Comparison of ENCODE assay signal across 8 mouse cellular contexts in the genomic region with DNA sequence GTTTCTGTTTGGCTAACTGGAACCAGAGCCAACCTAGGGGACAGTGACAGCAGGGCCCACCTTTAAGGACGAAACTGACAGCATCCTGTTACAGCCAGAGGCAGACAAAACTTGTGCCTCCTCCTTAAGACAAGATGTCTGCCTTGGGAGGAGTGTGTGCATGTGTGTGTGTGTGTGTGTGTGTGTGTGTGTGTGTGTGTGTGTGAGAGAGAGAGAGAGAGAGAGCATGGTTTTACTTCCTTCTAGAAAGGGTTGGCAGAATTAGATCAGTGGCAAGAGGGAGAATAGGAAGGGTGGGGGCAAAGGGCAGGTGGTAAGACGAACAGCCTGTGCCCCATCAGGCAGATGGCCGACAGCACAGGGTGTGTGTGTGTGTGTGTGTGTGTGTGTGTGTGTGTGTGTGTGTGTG. TPM values are rescaled to one million over a fixed set of nuclear protein-coding genes. Genes with fewer than 3 reads are reported as not detected.
A peak's percentile ranks its signal among the peaks of the same experiment; 100 is the strongest.
DNase-seq lines count a peak whose midpoint lies in the region; ATAC-seq and TF ChIP-seq lines count a peak whose summit lies in the region.

No protein-coding gene starts in this region.

- H3K27ac ChIP-seq in layer of hippocampus, adult 2 months = peak overlapping the region; percentile 100
- H3K27ac ChIP-seq in embryonic facial prominence, embryonic 10.5 days (replicated peaks) = peak overlapping the region; percentile 100
- H3K27ac ChIP-seq in intestine, embryonic 15.5 days = peak overlapping the region; percentile 100
- H3K27ac ChIP-seq in midbrain, embryonic 12.5 days (replicated peaks) = peak overlapping the region; percentile 99

- H3K4me1 ChIP-seq in embryonic facial prominence, embryonic 10.5 days = peaks cover 79% of the 10 kb centered on the region
- H3K4me1 ChIP-seq in intestine, embryonic 15.5 days (replicated peaks) = peaks cover 60% of the 10 kb centered on the region
- peaks cover 61% of the 10 kb centered on the region for H3K4me1 ChIP-seq in midbrain, embryonic 12.5 days

- no peak for DNase-seq in layer of hippocampus, adult 2 months (ENCODE audit: low spot score in 2 of 2)
- no peak for DNase-seq in layer of hippocampus, postnatal 10 days (ENCODE audit: low spot score in 2 of 2)
- DNase-seq in embryonic facial prominence, embryonic 10.5 days (ENCODE audit: low spot score) = no peak
- DNase-seq in urinary bladder, postnatal 14 days (ENCODE audit: low spot score) = no peak
- no peak for DNase-seq in embryo, embryonic 10 days (ENCODE audit: low spot score)
- no peak for DNase-seq in frontal cortex, postnatal 14 days (ENCODE audit: low spot score in 2 of 2)

- WGBS in embryonic facial prominence, embryonic 10.5 days = 15% methylated on average over 3 of the region's 3 CpGs
- 12% methylated on average over 3 of the region's 3 CpGs for WGBS in intestine, embryonic 15.5 days
- WGBS in midbrain, embryonic 12.5 days = 10% methylated on average over 3 of the region's 3 CpGs

- no peaks in the 10 kb centered on the region for H3K27me3 ChIP-seq in embryonic facial prominence, embryonic 10.5 days (replicated peaks; ENCODE audit: low read depth, poor library complexity, severe bottlenecking)
- H3K27me3 ChIP-seq in intestine, embryonic 15.5 days (replicated peaks) = no peaks in the 10 kb centered on the region
- no peaks in the 10 kb centered on the region for H3K27me3 ChIP-seq in midbrain, embryonic 12.5 days

- H3K4me3 ChIP-seq in layer of hippocampus, adult 2 months = no peak overlapping the region
- H3K4me3 ChIP-seq in embryonic facial prominence, embryonic 10.5 days = peak overlapping the region; percentile 30; the same call in 1 of the 2 replicates
- no peak overlapping the region for H3K4me3 ChIP-seq in intestine, embryonic 15.5 days (replicated peaks)
- no peak overlapping the region for H3K4me3 ChIP-seq in midbrain, embryonic 12.5 days

- H3K9me3 ChIP-seq in embryonic facial prominence, embryonic 10.5 days = no peaks in the 10 kb centered on the region
- no peaks in the 10 kb centered on the region for H3K9me3 ChIP-seq in intestine, embryonic 15.5 days
- no peaks in the 10 kb centered on the region for H3K9me3 ChIP-seq in midbrain, embryonic 12.5 days

- 0 out of 2 replicates have a peak overlapping the region, but pooled peaks have one; percentile 31 for H3K9ac ChIP-seq in intestine, embryonic 15.5 days
- H3K9ac ChIP-seq in midbrain, embryonic 12.5 days (replicated peaks) = peak overlapping the region; percentile 35; the same call in 1 of the 2 replicates

- H3K36me3 ChIP-seq in embryonic facial prominence, embryonic 10.5 days (replicated peaks) = no peaks in the 10 kb centered on the region
- H3K36me3 ChIP-seq in intestine, embryonic 15.5 days = no peaks in the 10 kb centered on the region
- H3K36me3 ChIP-seq in midbrain, embryonic 12.5 days = no peaks in the 10 kb centered on the region

- TF ChIP-seq CTCF in layer of hippocampus, adult 2 months (conservative IDR thresholded peaks at IDR 0.05) = no peak

- H3K4me2 ChIP-seq in intestine, embryonic 15.5 days (replicated peaks) = peak overlapping the region; percentile 31
- H3K4me2 ChIP-seq in midbrain, embryonic 12.5 days (replicated peaks) = peak overlapping the region; percentile 8; the same call in 1 of the 2 replicates

- ATAC-seq in intestine, embryonic 15.5 days = 0 out of 2 replicates have a peak, but pooled peaks have one; percentile 8
- ATAC-seq in midbrain, embryonic 12.5 days (ENCODE audit: low FRiP score, low read depth) = no peak

RNA-seq across cellular contexts. Expression of gene Zmynd8, which starts 10.0 kb away (rescaled TPM):
- total RNA-seq in layer of hippocampus, adult 2 months (2021) = 100 to 1,000 TPM; 173 to 186 TPM
- total RNA-seq in layer of hippocampus, postnatal 10 days (2021) = 100 to 1,000 TPM; 112 to 116 TPM
- polyA plus RNA-seq in embryonic facial prominence, embryonic 10.5 days (2016; fragmentation: Nextera tagmentation; extraction: Ambion mirVana) = 68.1 and 69.9 TPM in 2 replicates
- polyA plus RNA-seq in intestine, embryonic 15.5 days (2015; fragmentation: Nextera tagmentation; extraction: Ambion mirVana) = 64.7 and 66.2 TPM in 2 replicates
- 70.6 and 71.2 TPM in 2 replicates for polyA plus RNA-seq in midbrain, embryonic 12.5 days (2016; fragmentation: Nextera tagmentation; extraction: Ambion mirVana)
